Mouse (Mus musculus) bone marrow, adult 2 months (tissue): ENCODE measurements around the gene Olfr1009.

Source experiments
- CTCF ChIP-seq: fragments of 200-500 bp; IDR thresholded peaks from 2 replicates; pipeline ENCODE4 v1.5.1; 2011; ENCODE audit warnings: low read length, control low read depth; ENCODE audit not compliant: control insufficient read depth, insufficient read depth
- POLR2A ChIP-seq: fragments of 200-500 bp; IDR thresholded peaks from 2 replicates; pipeline ENCODE4 v1.6.1; 2011; ENCODE audit warnings: low read depth, mild to moderate bottlenecking, control low read depth, low read length, borderline replicate concordance; ENCODE audit not compliant: control insufficient read depth

DNA sequence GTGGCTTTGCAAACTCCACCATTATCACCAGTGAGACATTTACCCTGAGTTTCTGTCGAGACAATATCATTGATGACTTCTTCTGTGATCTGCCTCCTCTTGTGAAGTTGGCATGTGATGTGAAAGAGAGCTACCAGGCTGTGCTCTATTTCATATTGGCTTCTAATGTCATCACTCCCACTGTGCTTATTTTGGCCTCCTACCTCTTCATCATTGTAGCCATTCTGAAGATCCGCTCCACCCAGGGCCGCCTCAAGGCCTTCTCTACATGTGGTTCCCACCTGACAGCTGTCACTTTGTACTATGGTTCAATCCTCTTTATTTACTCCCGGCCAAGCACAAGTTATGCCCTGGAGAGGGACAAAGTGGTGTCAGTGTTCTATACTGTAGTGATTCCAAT, 38.6 kb downstream of the Olfr1009 start:
- TF ChIP-seq CTCF (no peak), POLR2A (no peak)
